16 mouse cellular contexts compared by ENCODE assay signal in genomic region chr5:30765596-30766370, GRCm38 (mm10). TPM values are rescaled to one million over a fixed set of nuclear protein-coding genes. Genes with fewer than 3 reads are reported as not detected.
DNase-seq lines count a peak whose midpoint lies in the region; ATAC-seq and TF ChIP-seq lines count a peak whose summit lies in the region.
"Had no signal": no experiment of that assay in that cellular context is flagged by ENCODE, and none has a peak within 500 bp of the region (broad histone marks: within the 10 kb centered on the region; RNA-seq: fewer than 3 reads in every experiment).

No protein-coding gene starts in this region.

- H3K9ac ChIP-seq in forebrain, embryonic 12.5 days = no peak overlapping the region
- no peak overlapping the region for H3K9ac ChIP-seq in hindbrain, postnatal 0 days (replicated peaks; ENCODE audit: low read length)
- H3K9ac ChIP-seq in intestine, embryonic 16.5 days (ENCODE audit: low read depth, low read length) = no peak overlapping the region

- TF ChIP-seq CTCF in layer of hippocampus, adult 2 months (conservative IDR thresholded peaks at IDR 0.05) = no peak
- TF ChIP-seq CTCF in brain, embryonic 14.5 days (IDR thresholded peaks at IDR 0.05; ENCODE audit: borderline replicate concordance, extremely low read depth, insufficient read depth, insufficient read length) = no peak
- TF ChIP-seq CTCF in hindbrain, postnatal 0 days (IDR thresholded peaks at IDR 0.05; ENCODE audit: low read depth) = no peak

- H3K4me2 ChIP-seq in forebrain, embryonic 12.5 days = no peak overlapping the region
- no peak overlapping the region for H3K4me2 ChIP-seq in hindbrain, postnatal 0 days (ENCODE audit: low read depth, low read length)
- H3K4me2 ChIP-seq in intestine, embryonic 16.5 days (ENCODE audit: low read depth, low read length) = no peak overlapping the region
- H3K4me2 ChIP-seq: liver, embryonic 11.5 days had no signal

- no peaks in the 10 kb centered on the region for H3K9me3 ChIP-seq in forebrain, embryonic 12.5 days
- no peaks in the 10 kb centered on the region for H3K9me3 ChIP-seq in hindbrain, postnatal 0 days (ENCODE audit: low read length)
- no peaks in the 10 kb centered on the region for H3K9me3 ChIP-seq in intestine, embryonic 16.5 days (ENCODE audit: control insufficient read depth, low read length)

- ATAC-seq in forebrain, embryonic 12.5 days (ENCODE audit: low FRiP score) = no peak
- peak; percentile 73 for ATAC-seq in hindbrain, postnatal 0 days
- ATAC-seq in intestine, embryonic 16.5 days = no peak
- ATAC-seq: inflammation-experienced regulatory T-cells, adult 6 months had no signal

- H3K4me3 ChIP-seq in layer of hippocampus, adult 2 months = no peak overlapping the region
- no peak overlapping the region for H3K4me3 ChIP-seq in forebrain, embryonic 12.5 days (replicated peaks)
- H3K4me3 ChIP-seq in hindbrain, postnatal 0 days (ENCODE audit: low read length) = no peak overlapping the region
- H3K4me3 ChIP-seq in intestine, embryonic 16.5 days (ENCODE audit: low read length) = no peak overlapping the region

- peak in 1 of 2 experiments; percentile 30 for DNase-seq in layer of hippocampus, adult 2 months (ENCODE audit: low spot score in 2 of 2)
- no peak for DNase-seq in layer of hippocampus, adult 9-10 months (ENCODE audit: low spot score)
- DNase-seq in brain, embryonic 14.5 days (ENCODE audit: low read depth) = peak; percentile 68
- DNase-seq in hindbrain, postnatal 0 days (ENCODE audit: low spot score) = peak; percentile 46
- no peak for DNase-seq in lung, adult 18-20 months
- DNase-seq in natural killer cell, adult 2 months (ENCODE audit: low spot score in 2 of 2) = no peak
- DNase-seq: cerebellum, adult 9-11 months; heart, adult 18-20 months; layer of hippocampus, postnatal 36 days; lung, postnatal 10 days had no signal

- WGBS in forebrain, embryonic 12.5 days = 70% methylated on average over 12 of the region's 12 CpGs
- WGBS in hindbrain, postnatal 0 days = 50% methylated on average over 12 of the region's 12 CpGs
- 76% methylated on average over 12 of the region's 12 CpGs for WGBS in intestine, embryonic 16.5 days

- peaks cover 15% of the 10 kb centered on the region for H3K36me3 ChIP-seq in forebrain, embryonic 12.5 days (replicated peaks)
- no peaks in the 10 kb centered on the region; the same call in 1 of the 2 replicates for H3K36me3 ChIP-seq in hindbrain, postnatal 0 days (ENCODE audit: insufficient read depth, low read length)
- H3K36me3 ChIP-seq in intestine, embryonic 16.5 days (ENCODE audit: control insufficient read depth, insufficient read depth, low read length) = no peaks in the 10 kb centered on the region

- no peaks in the 10 kb centered on the region for H3K27me3 ChIP-seq in forebrain, embryonic 12.5 days
- H3K27me3 ChIP-seq in hindbrain, postnatal 0 days (ENCODE audit: insufficient read depth, low read length) = no peaks in the 10 kb centered on the region
- no peaks in the 10 kb centered on the region for H3K27me3 ChIP-seq in intestine, embryonic 16.5 days (replicated peaks; ENCODE audit: control insufficient read depth, insufficient read depth, low read length)

- peak overlapping the region; percentile 48; the same call in 1 of the 2 replicates for H3K27ac ChIP-seq in layer of hippocampus, adult 2 months
- H3K27ac ChIP-seq in forebrain, embryonic 12.5 days = peak overlapping the region; percentile 56; the same call in 1 of the 2 replicates
- peak overlapping the region; percentile 62; the same call in 1 of the 2 replicates for H3K27ac ChIP-seq in hindbrain, postnatal 0 days
- no peak overlapping the region for H3K27ac ChIP-seq in intestine, embryonic 16.5 days (ENCODE audit: low read length)
- H3K27ac ChIP-seq: kidney, postnatal 0 days had no signal

- peaks cover 65% of the 10 kb centered on the region for H3K4me1 ChIP-seq in forebrain, embryonic 12.5 days
- H3K4me1 ChIP-seq in hindbrain, postnatal 0 days (ENCODE audit: insufficient read depth, low read length) = peaks cover 21% of the 10 kb centered on the region
- H3K4me1 ChIP-seq in intestine, embryonic 16.5 days (ENCODE audit: control insufficient read depth, insufficient read depth, low read length) = peaks cover 18% of the 10 kb centered on the region

- no peak for TF ChIP-seq POLR2A in brain, embryonic 14.5 days (IDR thresholded peaks at IDR 0.05; ENCODE audit: borderline replicate concordance, extremely low read depth, insufficient read depth, insufficient read length, poor library complexity, severe bottlenecking)

RNA-seq across cellular contexts. Expression of gene Mapre3, which starts 48.7 kb away (rescaled TPM):
- total RNA-seq in layer of hippocampus, adult 2 months (2021) = 100 to 1,000 TPM; 231 to 237 TPM
- 163 and 172 TPM in 2 replicates for polyA plus RNA-seq in brain, embryonic 14.5 days (2012; rRNA removed)
- 58.4 and 60.5 TPM in 2 replicates for polyA plus RNA-seq in forebrain, embryonic 12.5 days (2016; fragmentation: Nextera tagmentation; extraction: Ambion mirVana)
- total RNA-seq in hindbrain, postnatal 0 days (2014; rRNA removed) = 51.7 and 55.8 TPM in 2 replicates
- polyA plus RNA-seq in hindbrain, postnatal 0 days (2015; fragmentation: Nextera tagmentation; extraction: Ambion mirVana) = 134 and 137 TPM in 2 replicates
- polyA plus RNA-seq in intestine, embryonic 16.5 days (2015; fragmentation: Nextera tagmentation; extraction: Ambion mirVana) = 14.0 and 15.4 TPM in 2 replicates
- total RNA-seq: monocyte, adult 5-6 weeks had no signal

RNA-seq across cellular contexts. Expression of gene Dpysl5, which starts 54.4 kb away (rescaled TPM):
- total RNA-seq in layer of hippocampus, adult 2 months (2021) = 10 to 100 TPM; 30.1 to 30.7 TPM
- 368 and 444 TPM in 2 replicates for polyA plus RNA-seq in brain, embryonic 14.5 days (2012; rRNA removed)
- polyA plus RNA-seq in forebrain, embryonic 12.5 days (2016; fragmentation: Nextera tagmentation; extraction: Ambion mirVana) = 109 and 134 TPM in 2 replicates
- total RNA-seq in hindbrain, postnatal 0 days (2014; rRNA removed) = 261 and 286 TPM in 2 replicates
- polyA plus RNA-seq in hindbrain, postnatal 0 days (2015; fragmentation: Nextera tagmentation; extraction: Ambion mirVana) = 120 and 148 TPM in 2 replicates
- 5.7 and 6.1 TPM in 2 replicates for polyA plus RNA-seq in intestine, embryonic 16.5 days (2015; fragmentation: Nextera tagmentation; extraction: Ambion mirVana)

Comparison
In these comparisons a context has a peak if more than half of its experiments do, and no peak if none do; other contexts are left out.
1. DNase-seq: peak in brain, embryonic 14.5 days (single experiment) and hindbrain, postnatal 0 days (single experiment); none in layer of hippocampus, adult 9-10 months (single experiment), lung, adult 18-20 months (0 of 2) and natural killer cell, adult 2 months (0 of 2).
2. RNA of gene Dpysl5, which starts 54.4 kb away (polyA plus RNA-seq): 368 to 444 TPM in brain, embryonic 14.5 days, 120 to 148 TPM in hindbrain, postnatal 0 days and 109 to 134 TPM in forebrain, embryonic 12.5 days; 5.7 to 6.1 TPM in intestine, embryonic 16.5 days; every median in the first group is over 10 times any median in the second.